Mouse (Mus musculus): Measurements from ENCODE around the gene Odr4.

DNA sequence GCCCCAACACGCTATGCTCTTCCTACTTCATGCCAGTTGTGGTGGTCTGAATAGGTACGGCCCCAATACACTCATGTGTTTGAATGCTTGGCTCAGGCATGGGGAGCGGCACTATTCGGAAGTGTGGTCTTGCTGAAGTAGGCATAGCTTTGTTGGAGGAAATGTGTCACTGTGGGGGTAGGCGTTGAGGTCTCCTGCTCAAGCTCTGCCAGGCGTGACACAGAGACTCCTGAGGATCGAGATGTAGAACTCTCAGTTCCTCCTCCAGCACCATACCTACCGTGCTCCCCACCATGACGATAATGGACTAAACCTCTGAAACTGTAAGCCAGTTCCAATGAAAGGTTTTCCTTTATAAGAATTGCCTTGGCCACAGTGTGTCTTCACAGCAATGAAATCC is 5.3 kb downstream of the Odr4 start:
- TF ChIP-seq MAFK (IDR thresholded peaks at IDR 0.05; ENCODE audit: insufficient read depth, low read depth, low read length), result no peak
- TF ChIP-seq ZC3H11A (IDR thresholded peaks at IDR 0.05; ENCODE audit: borderline replicate concordance, low read depth, low read length), result no peak
- no peak for TF ChIP-seq CHD2 (IDR thresholded peaks at IDR 0.05; ENCODE audit: low read depth, low read length)
- TF ChIP-seq HCFC1 (IDR thresholded peaks at IDR 0.05; ENCODE audit: borderline replicate concordance, insufficient read depth, low read length), result no peak
- TF ChIP-seq ZNF384 (IDR thresholded peaks at IDR 0.05; ENCODE audit: low read depth, low read length), result no peak

Measured in ES-E14 (cell line).